Mouse (Mus musculus): ENCODE results near the gene Ptpn11. TPM values are rescaled to one million over a fixed set of nuclear protein-coding genes. Genes with fewer than 3 reads are reported as not detected.

Ptpn11 gene
- polyA plus RNA-seq, 1 experiment = 75.8 TPM

- Histone ChIP-seq H3K36me3 (ENCODE audit: control insufficient read depth, insufficient read depth) (peaks cover 72% of the 10 kb centered on the region), H3K79me3 (ENCODE audit: low read depth) (no peaks in the 10 kb centered on the region)
These were observed 44.9 kb downstream of the Ptpn11 start for GRCm38 (mm10) chr5:121146275-121146674.

GRCm38 (mm10) chr5:121145609-121146008 lies 45.6 kb downstream of the Ptpn11 start:
- Histone ChIP-seq H3K79me3 (ENCODE audit: low read depth) (no peaks in the 10 kb centered on the region), H3K27me3 (ENCODE audit: control insufficient read depth, insufficient read depth, insufficient read length) (no peaks in the 10 kb centered on the region), H3K4me3 (ENCODE audit: insufficient read depth, poor library complexity, severe bottlenecking) (no peak overlapping the region), H3ac (ENCODE audit: control insufficient read depth, insufficient read length, low read depth) (no peak overlapping the region), H3K36me3 (ENCODE audit: control insufficient read depth, insufficient read depth) (peaks cover 70% of the 10 kb centered on the region), H3K79me2 (ENCODE audit: control insufficient read depth, insufficient read depth) (no peaks in the 10 kb centered on the region)
- TF ChIP-seq MYOD1 (IDR thresholded peaks at IDR 0.05; ENCODE audit: control insufficient read depth, insufficient read length, low read depth) (no peak), FOSL1 (IDR thresholded peaks at IDR 0.05; ENCODE audit: insufficient read depth, low read length, poor library complexity, severe bottlenecking) (no peak), MYOG (IDR thresholded peaks at IDR 0.05; ENCODE audit: control insufficient read depth, extremely low read depth, insufficient read length) (no peak), USF1 (IDR thresholded peaks at IDR 0.05; ENCODE audit: low read depth) (no peak), MAX (IDR thresholded peaks at IDR 0.05) (no peak), CEBPB (IDR thresholded peaks at IDR 0.05; ENCODE audit: low read depth) (no peak), CTCF (IDR thresholded peaks at IDR 0.05; ENCODE audit: control insufficient read depth, insufficient read depth, insufficient read length) (no peak)

More at GRCm38 (mm10) chr5:121146275-121146674, 44.9 kb downstream of the Ptpn11 start:
- H3ac ChIP-seq (ENCODE audit: control insufficient read depth, insufficient read length, low read depth) = no peak overlapping the region
- TF ChIP-seq MYOD1 (IDR thresholded peaks at IDR 0.05; ENCODE audit: control insufficient read depth, insufficient read length, low read depth) (no peak), FOSL1 (IDR thresholded peaks at IDR 0.05; ENCODE audit: insufficient read depth, low read length, poor library complexity, severe bottlenecking) (no peak), MYOG (IDR thresholded peaks at IDR 0.05; ENCODE audit: control insufficient read depth, extremely low read depth, insufficient read length) (no peak), CTCF (IDR thresholded peaks at IDR 0.05; ENCODE audit: control insufficient read depth, insufficient read depth, insufficient read length) (no peak), MAX (IDR thresholded peaks at IDR 0.05) (no peak), CEBPB (IDR thresholded peaks at IDR 0.05; ENCODE audit: low read depth) (no peak), USF1 (IDR thresholded peaks at IDR 0.05; ENCODE audit: low read depth) (no peak)
- no peaks in the 10 kb centered on the region for H3K79me2 ChIP-seq (ENCODE audit: control insufficient read depth, insufficient read depth)
- no peak overlapping the region for H3K4me3 ChIP-seq (ENCODE audit: insufficient read depth, poor library complexity, severe bottlenecking)
- no peaks in the 10 kb centered on the region for H3K27me3 ChIP-seq (ENCODE audit: control insufficient read depth, insufficient read depth, insufficient read length)

GRCm38 (mm10) chr5:121144441-121145238 lies 46.6 kb downstream of the Ptpn11 start:
- TF ChIP-seq MAX (IDR thresholded peaks at IDR 0.05) = no peak
- TF ChIP-seq FOSL1 (IDR thresholded peaks at IDR 0.05; ENCODE audit: insufficient read depth, low read length, poor library complexity, severe bottlenecking) = no peak
- no peak for TF ChIP-seq CEBPB (IDR thresholded peaks at IDR 0.05; ENCODE audit: low read depth)
- TF ChIP-seq MYOG (IDR thresholded peaks at IDR 0.05; ENCODE audit: control insufficient read depth, extremely low read depth, insufficient read length) = no peak
- H3K79me2 ChIP-seq (ENCODE audit: control insufficient read depth, insufficient read depth) = no peaks in the 10 kb centered on the region
- H3ac ChIP-seq (ENCODE audit: control insufficient read depth, insufficient read length, low read depth) = no peak overlapping the region
- no peaks in the 10 kb centered on the region for H3K79me3 ChIP-seq (ENCODE audit: low read depth)
- H3K4me3 ChIP-seq (ENCODE audit: insufficient read depth, poor library complexity, severe bottlenecking) = no peak overlapping the region
- H3K36me3 ChIP-seq (ENCODE audit: control insufficient read depth, insufficient read depth) = peaks cover 74% of the 10 kb centered on the region
- H3K27me3 ChIP-seq (ENCODE audit: control insufficient read depth, insufficient read depth, insufficient read length) = no peaks in the 10 kb centered on the region

- Histone ChIP-seq H3K4me3 (ENCODE audit: insufficient read depth, poor library complexity, severe bottlenecking) (no peak overlapping the region), H3K79me3 (ENCODE audit: low read depth) (no peaks in the 10 kb centered on the region), H3ac (ENCODE audit: control insufficient read depth, insufficient read length, low read depth) (no peak overlapping the region), H3K36me3 (ENCODE audit: control insufficient read depth, insufficient read depth) (peaks cover 70% of the 10 kb centered on the region), H3K27me3 (ENCODE audit: control insufficient read depth, insufficient read depth, insufficient read length) (no peaks in the 10 kb centered on the region), H3K79me2 (ENCODE audit: control insufficient read depth, insufficient read depth) (no peaks in the 10 kb centered on the region)
- TF ChIP-seq CTCF (IDR thresholded peaks at IDR 0.05; ENCODE audit: control insufficient read depth, insufficient read depth, insufficient read length) = no peak
- TF ChIP-seq CEBPB (IDR thresholded peaks at IDR 0.05; ENCODE audit: low read depth) = no peak
- TF ChIP-seq USF1 (IDR thresholded peaks at IDR 0.05; ENCODE audit: low read depth) = no peak
- no peak for TF ChIP-seq MYOG (IDR thresholded peaks at IDR 0.05; ENCODE audit: control insufficient read depth, extremely low read depth, insufficient read length)
- TF ChIP-seq FOSL1 (IDR thresholded peaks at IDR 0.05; ENCODE audit: insufficient read depth, low read length, poor library complexity, severe bottlenecking) = no peak
- TF ChIP-seq MYOD1 (IDR thresholded peaks at IDR 0.05; ENCODE audit: control insufficient read depth, insufficient read length, low read depth) = no peak
- TF ChIP-seq MAX (IDR thresholded peaks at IDR 0.05) = no peak
These were observed 48.6 kb downstream of the Ptpn11 start for GRCm38 (mm10) chr5:121142431-121143119.

- no peaks in the 10 kb centered on the region for H3K79me2 ChIP-seq (ENCODE audit: control insufficient read depth, insufficient read depth)
- peaks cover 78% of the 10 kb centered on the region for H3K36me3 ChIP-seq (ENCODE audit: control insufficient read depth, insufficient read depth)
- TF ChIP-seq MYOD1 (IDR thresholded peaks at IDR 0.05; ENCODE audit: control insufficient read depth, insufficient read length, low read depth) (no peak), CEBPB (IDR thresholded peaks at IDR 0.05; ENCODE audit: low read depth) (no peak), FOSL1 (IDR thresholded peaks at IDR 0.05; ENCODE audit: insufficient read depth, low read length, poor library complexity, severe bottlenecking) (no peak), MYOG (IDR thresholded peaks at IDR 0.05; ENCODE audit: control insufficient read depth, extremely low read depth, insufficient read length) (no peak), MAX (IDR thresholded peaks at IDR 0.05) (no peak), CTCF (IDR thresholded peaks at IDR 0.05; ENCODE audit: control insufficient read depth, insufficient read depth, insufficient read length) (no peak), USF1 (IDR thresholded peaks at IDR 0.05; ENCODE audit: low read depth) (no peak)
- H3ac ChIP-seq (ENCODE audit: control insufficient read depth, insufficient read length, low read depth) = no peak overlapping the region
- no peak overlapping the region for H3K4me3 ChIP-seq (ENCODE audit: insufficient read depth, poor library complexity, severe bottlenecking)
- H3K79me3 ChIP-seq (ENCODE audit: low read depth) = no peaks in the 10 kb centered on the region
- no peaks in the 10 kb centered on the region for H3K27me3 ChIP-seq (ENCODE audit: control insufficient read depth, insufficient read depth, insufficient read length)
These were observed 50.9 kb downstream of the Ptpn11 start for GRCm38 (mm10) chr5:121140276-121140675.
